Mouse (Mus musculus) MEL (cell line): ENCODE measurements around the gene Capn6. TPM values are rescaled to one million over a fixed set of nuclear protein-coding genes. Genes with fewer than 3 reads are reported as not detected.
A peak's percentile ranks its signal among the peaks of the same experiment; 100 is the strongest.

Experiments
- DNase-seq: peaks from one replicate; pipeline ENCODE4 v3.0.0; 2011; ENCODE audit warnings: low read depth, low spot score
- H3K27ac ChIP-seq: 2 replicates; pipeline ENCODE4 v1.5.1; 2012; ENCODE audit warnings: low read depth, mild to moderate bottlenecking, control low read depth, low read length, moderate library complexity; ENCODE audit not compliant: control insufficient read depth
- H3K27me3 ChIP-seq, 2 experiments: fragments of 150-350 bp in 1 of 2; sonication (generic) in 1 of 2; 2 replicates each; pipeline ENCODE4 v1.6.1; 2012; ENCODE audit warnings: low read length in 2 of 2, mild to moderate bottlenecking in 2 of 2, improper control_type of control experiment in 1 of 2, moderate library complexity in 1 of 2; ENCODE audit not compliant: insufficient read depth in 2 of 2, control insufficient read depth in 1 of 2
- H3K36me3 ChIP-seq, 2 experiments: 2 replicates each; pipeline ENCODE4 v1.6.1; 2012 to 2014; ENCODE audit warnings: low read length in 2 of 2, improper control_type of control experiment in 1 of 2, inconsistent platforms in 1 of 2, mild to moderate bottlenecking in 1 of 2; ENCODE audit not compliant: insufficient read depth in 2 of 2, control insufficient read depth in 1 of 2
- H3K4me1 ChIP-seq, 2 experiments: fragments of 150-350 bp in 1 of 2; sonication (generic) in 1 of 2; 2 replicates each; pipeline ENCODE4 v1.6.1; 2012; ENCODE audit warnings: low read length in 2 of 2, improper control_type of control experiment in 1 of 2, mild to moderate bottlenecking in 1 of 2; ENCODE audit not compliant: insufficient read depth in 2 of 2, control insufficient read depth in 1 of 2
- H3K4me3 ChIP-seq, 2 experiments: fragments of 150-350 bp in 1 of 2; sonication (generic) in 1 of 2; 2 replicates each; pipeline ENCODE4 v1.5.1; 2012; ENCODE audit warnings: low read depth in 2 of 2, low read length in 2 of 2, mild to moderate bottlenecking in 2 of 2, moderate library complexity in 2 of 2, control low read depth in 1 of 2, improper control_type of control experiment in 1 of 2; ENCODE audit not compliant: control insufficient read depth in 1 of 2, insufficient read depth in 1 of 2
- H3K79me2 ChIP-seq: 2 replicates; pipeline ENCODE4 v1.6.1; 2012; ENCODE audit warnings: mild to moderate bottlenecking, low read length, moderate library complexity; ENCODE audit not compliant: control insufficient read depth, poor library complexity, insufficient read depth
- H3K9ac ChIP-seq: 2 replicates; pipeline ENCODE4 v1.6.1; 2012; ENCODE audit warnings: low read depth, mild to moderate bottlenecking, control low read depth, low read length, moderate library complexity; ENCODE audit not compliant: control insufficient read depth, poor library complexity, severe bottlenecking
- H3K9me3 ChIP-seq: fragments of 150-350 bp; sonication (generic); replicated peaks from 2 replicates; pipeline ENCODE4 v1.6.1; 2012; ENCODE audit warnings: mild to moderate bottlenecking, low read length, improper control_type of control experiment, moderate library complexity; ENCODE audit not compliant: insufficient read depth
- CTCF ChIP-seq, 3 experiments: IDR thresholded peaks in 2 of 3; conservative IDR thresholded peaks in 1 of 3; 2 replicates each; pipeline ENCODE4 v1.5.1; 2011 to 2012; ENCODE audit warnings: low read length in 3 of 3, low read depth in 2 of 3, mild to moderate bottlenecking in 2 of 3, improper control_type of control experiment in 1 of 3, inconsistent platforms in 1 of 3, mixed read lengths in 1 of 3, moderate library complexity in 1 of 3; ENCODE audit not compliant: control insufficient read depth in 1 of 3, insufficient read depth in 1 of 3, poor library complexity in 1 of 3, severe bottlenecking in 1 of 3
- ELF1 ChIP-seq: IDR thresholded peaks from 2 replicates; pipeline ENCODE4 v1.6.1; 2014; ENCODE audit warnings: low read depth, mild to moderate bottlenecking, inconsistent platforms, low read length, improper control_type of control experiment, moderate library complexity
- EP300 ChIP-seq, 2 experiments: IDR thresholded peaks; 2 replicates each; pipeline ENCODE4 v1.6.1; 2011; ENCODE audit warnings: improper control_type of control experiment in 2 of 2, low read length in 2 of 2, low read depth in 1 of 2, mild to moderate bottlenecking in 1 of 2
- ETS1 ChIP-seq: IDR thresholded peaks from 2 replicates; pipeline ENCODE4 v1.6.1; 2012; ENCODE audit warnings: low read depth, mild to moderate bottlenecking, inconsistent platforms, low read length, improper control_type of control experiment, moderate library complexity
- MEF2A ChIP-seq: IDR thresholded peaks from 2 replicates; pipeline ENCODE4 v1.6.1; 2014; ENCODE audit warnings: low read depth, mild to moderate bottlenecking, inconsistent platforms, low read length, improper control_type of control experiment; ENCODE audit not compliant: poor library complexity, insufficient replicate concordance, severe bottlenecking; ENCODE audit errors: extremely low read depth
- MYB ChIP-seq: IDR thresholded peaks from 2 replicates; pipeline ENCODE4 v1.6.1; 2011; ENCODE audit warnings: mild to moderate bottlenecking, low read depth, low read length, improper control_type of control experiment
- MYC ChIP-seq: IDR thresholded peaks from 2 replicates; pipeline ENCODE4 v1.6.1; 2011; ENCODE audit warnings: low read depth, mild to moderate bottlenecking, low read length, improper control_type of control experiment, moderate library complexity
- NRF1 ChIP-seq: IDR thresholded peaks from 2 replicates; pipeline ENCODE4 v1.6.1; 2014; ENCODE audit warnings: low read depth, mild to moderate bottlenecking, inconsistent platforms, low read length, improper control_type of control experiment, moderate library complexity; ENCODE audit not compliant: poor library complexity, insufficient read depth, severe bottlenecking
- RCOR1 ChIP-seq: IDR thresholded peaks from 2 replicates; pipeline ENCODE4 v1.6.1; 2012; ENCODE audit warnings: low read depth, mild to moderate bottlenecking, inconsistent platforms, low read length, improper control_type of control experiment
- SMC3 ChIP-seq: IDR thresholded peaks from 2 replicates; pipeline ENCODE4 v1.6.1; 2011; ENCODE audit warnings: low read depth, low read length, improper control_type of control experiment
- TCF12 ChIP-seq: IDR thresholded peaks from 2 replicates; pipeline ENCODE4 v1.6.1; 2014; ENCODE audit warnings: low read depth, mild to moderate bottlenecking, inconsistent platforms, low read length, improper control_type of control experiment, moderate library complexity
- USF2 ChIP-seq, 2 experiments: IDR thresholded peaks; 2 replicates each; pipeline ENCODE4 v1.6.1; 2011 to 2012; ENCODE audit warnings: improper control_type of control experiment in 2 of 2, low read length in 2 of 2, borderline replicate concordance in 1 of 2, inconsistent platforms in 1 of 2, low read depth in 1 of 2, mild to moderate bottlenecking in 1 of 2; ENCODE audit not compliant: insufficient read depth in 1 of 2
- ZKSCAN1 ChIP-seq: IDR thresholded peaks from 2 replicates; pipeline ENCODE4 v1.6.1; 2012; ENCODE audit warnings: low read depth, mild to moderate bottlenecking, inconsistent platforms, low read length, improper control_type of control experiment, moderate library complexity
- ZMIZ1 ChIP-seq: IDR thresholded peaks from 2 replicates; pipeline ENCODE4 v1.6.1; 2012; ENCODE audit warnings: low read depth, mild to moderate bottlenecking, inconsistent platforms, low read length, improper control_type of control experiment, moderate library complexity
- polyA plus RNA-seq, 2 experiments: library from polyadenylated mRNA; stranded (reverse) in 1 of 2; unstranded in 1 of 2; fragments of >175 nt in 1 of 2; fragments of >200 nt in 1 of 2; gene quantifications; 2 replicates each; pipeline versions ENCODE4 v1.2.1 to v1.2.4; 2012; ENCODE audit warnings: low replicate concordance in 2 of 2, low read depth in 1 of 2; ENCODE audit not compliant: insufficient read length in 2 of 2, insufficient read depth in 1 of 2, missing spikeins in 1 of 2
- total RNA-seq: library from RNA; depleted of rRNA; stranded (reverse); fragments of 300-350 nt; gene quantifications from 2 replicates; pipeline ENCODE4 v1.2.3, GENCODE M21; 2012

Capn6 gene
- total and polyA plus RNA-seq, 3 experiments = not detected

DNA sequence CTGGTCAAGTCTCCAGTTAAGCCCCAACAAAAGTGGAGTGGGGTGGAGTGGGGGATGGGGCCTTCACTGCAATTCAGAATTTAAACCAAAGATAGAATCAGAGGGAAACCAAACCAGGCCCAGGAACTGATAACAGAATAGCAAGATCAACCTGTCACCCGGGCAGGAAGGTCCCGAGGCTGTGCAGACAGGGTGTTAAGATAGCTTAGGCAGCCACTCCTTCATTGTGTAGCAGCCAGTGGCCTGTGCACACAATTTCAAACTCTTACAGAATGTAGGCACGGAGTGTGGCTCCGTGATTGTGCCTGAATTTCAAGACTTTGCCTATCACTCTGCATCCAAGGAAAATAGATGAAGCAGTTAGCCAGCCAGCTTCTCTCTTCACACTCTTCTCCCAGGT, 693 bp downstream of the Capn6 start:
- no peak for DNase-seq
- Histone ChIP-seq H3K9ac (no peak overlapping the region), H3K27me3 (no peaks in the 10 kb centered on the region), H3K79me2 (no peaks in the 10 kb centered on the region), H3K4me1 (no peaks in the 10 kb centered on the region), H3K36me3 (no peaks in the 10 kb centered on the region), H3K9me3 (no peaks in the 10 kb centered on the region), H3K4me3 (no peak overlapping the region), H3K27ac (no peak overlapping the region)
- TF ChIP-seq MYC = no peak
- TF ChIP-seq NRF1 = no peak
- no peak for TF ChIP-seq RCOR1
- TF ChIP-seq ZMIZ1 = no peak
- no peak for TF ChIP-seq USF2 (IDR thresholded peaks at IDR 0.05; ENCODE audit: borderline replicate concordance in 1 of 2, insufficient read depth in 1 of 2, low read depth in 1 of 2, low read length in 2 of 2)
- TF ChIP-seq MYB = no peak
- no peak for TF ChIP-seq TCF12

GRCm38 (mm10) chrX:143818961-143819360, 8.3 kb downstream of the Capn6 start:
- Histone ChIP-seq H3K4me3 (no peak overlapping the region), H3K4me1 (no peaks in the 10 kb centered on the region), H3K9ac (no peak overlapping the region), H3K36me3 (no peaks in the 10 kb centered on the region), H3K27me3 (no peaks in the 10 kb centered on the region), H3K27ac (no peak overlapping the region), H3K9me3 (no peaks in the 10 kb centered on the region), H3K79me2 (no peaks in the 10 kb centered on the region)
- peak; percentile 2 for DNase-seq
- TF ChIP-seq USF2 (IDR thresholded peaks at IDR 0.05; ENCODE audit: borderline replicate concordance in 1 of 2, insufficient read depth in 1 of 2, low read depth in 1 of 2, low read length in 2 of 2) (no peak), EP300 (IDR thresholded peaks at IDR 0.05; ENCODE audit: low read depth in 1 of 2, low read length in 2 of 2) (no peak), ETS1 (no peak), MEF2A (no peak), ELF1 (no peak), SMC3 (0 out of 2 replicates have a peak, but pooled peaks have one; percentile 7), CTCF (IDR thresholded peaks at IDR 0.05 in 2 of 3, conservative IDR thresholded peaks at IDR 0.05 in 1 of 3; ENCODE audit: control insufficient read depth in 1 of 3, insufficient read depth in 1 of 3, low read depth in 2 of 3, low read length in 3 of 3, poor library complexity in 1 of 3, severe bottlenecking in 1 of 3) (peak in 1 of 3 experiments; percentile 22; a peak in 2 of 6 replicates), NRF1 (no peak), RCOR1 (no peak), MYB (no peak), ZKSCAN1 (no peak)
